Mouse (Mus musculus) neural tube, embryonic 14.5 days (tissue): Measurements from ENCODE around the gene Bmp4. TPM values are rescaled to one million over a fixed set of nuclear protein-coding genes. Genes with fewer than 3 reads are reported as not detected.

ENCODE experiments used
- ATAC-seq: fragments of 200-750 bp; cut with Nextera tagmentation; 2 replicates; pipeline ENCODE4 v1.8.0; 2017; ENCODE audit warnings: low read depth, mild to moderate bottlenecking, moderate TSS enrichment, moderate library complexity
- H3K27ac ChIP-seq: fragments of 300-500 bp; sonication (generic); 2 replicates; pipeline ENCODE4 v1.5.1; 2014; ENCODE audit warnings: low read depth, mild to moderate bottlenecking, control low read depth, low read length, moderate library complexity, mixed read lengths
- H3K27me3 ChIP-seq: fragments of 300-500 bp; sonication (generic); 2 replicates; pipeline ENCODE4 v1.6.1; 2014; ENCODE audit warnings: low read length; ENCODE audit not compliant: control insufficient read depth, insufficient read depth
- H3K36me3 ChIP-seq: fragments of 300-500 bp; sonication (generic); 2 replicates; pipeline ENCODE4 v1.6.1; 2014; ENCODE audit warnings: low read length, mixed read lengths; ENCODE audit not compliant: control insufficient read depth, insufficient read depth
- H3K4me1 ChIP-seq: fragments of 300-500 bp; sonication (generic); 2 replicates; pipeline ENCODE4 v1.6.1; 2014; ENCODE audit warnings: low read length; ENCODE audit not compliant: control insufficient read depth, insufficient read depth
- H3K4me2 ChIP-seq: fragments of 300-500 bp; sonication (generic); 2 replicates; pipeline ENCODE4 v1.6.1; 2014; ENCODE audit warnings: mild to moderate bottlenecking, low read depth, low read length, control low read depth
- H3K4me3 ChIP-seq: fragments of 300-500 bp; sonication (generic); 2 replicates; pipeline ENCODE4 v1.5.1; 2014; ENCODE audit warnings: low read depth, low read length, control low read depth, mixed read lengths
- H3K9ac ChIP-seq: fragments of 300-500 bp; sonication (generic); replicated peaks from 2 replicates; pipeline ENCODE4 v1.6.1; 2014; ENCODE audit warnings: low read depth, mild to moderate bottlenecking, control low read depth, low read length, mixed read lengths
- H3K9me3 ChIP-seq: fragments of 300-500 bp; sonication (generic); 2 replicates; pipeline ENCODE4 v1.6.1; 2016; ENCODE audit warnings: low read length; ENCODE audit not compliant: control insufficient read depth
- WGBS: fragments of 180-500 bp; shearing (Covaris S2); extraction: QIAGEN DNeasy Blood & Tissue Kit; methylation state at CpG from one replicate; pipeline ENCODE4 v1.1.7; 2014; 5-methylcytosine and 5-hydroxymethylcytosine counted together
- polyA plus RNA-seq: library from polyadenylated mRNA; unstranded; fragments of >200 nt; fragmentation: Nextera tagmentation; extraction: Ambion mirVana; gene quantifications from 2 replicates; pipeline ENCODE4 v1.2.1, GENCODE M21; 2014

Bmp4 gene
- polyA plus RNA-seq, result 2.2 and 4.3 TPM in 2 replicates

DNA sequence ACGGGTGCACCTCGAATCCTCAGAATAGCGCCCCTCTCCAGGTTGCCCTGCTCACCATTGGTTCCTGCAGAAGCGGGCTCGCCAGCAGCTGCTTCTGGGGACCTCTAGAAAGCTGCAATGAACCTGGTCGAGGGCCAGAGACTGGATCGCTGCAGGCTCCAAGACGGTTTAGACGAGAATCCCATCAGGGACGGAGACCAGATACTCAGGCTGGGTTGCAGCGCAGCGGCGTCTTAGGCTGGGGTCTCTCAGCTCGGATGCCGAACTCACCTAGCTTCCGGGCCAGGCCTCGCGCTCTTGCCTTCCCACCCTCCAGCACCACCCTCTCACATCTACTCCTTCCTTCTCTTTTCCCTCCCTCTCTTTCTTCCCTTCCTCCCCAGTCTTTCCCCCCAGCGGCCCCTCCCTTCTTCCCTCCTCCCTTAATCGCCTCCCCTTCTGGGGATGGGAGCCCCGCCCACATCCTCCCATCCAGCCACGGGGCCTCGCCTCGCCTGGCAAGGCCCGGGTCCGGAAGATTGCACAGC is at the start of gene Bmp4:
Gene Bmp4 (minus strand): TSS at position 421 of the 527 bp plus-strand sequence.
- no peaks in the 10 kb centered on the region for H3K36me3 ChIP-seq
- H3K27ac ChIP-seq, result no peak within 1 kb of the TSS
- no peak for ATAC-seq
- peaks cover 30% of the 10 kb centered on the region for H3K27me3 ChIP-seq
- H3K4me1 ChIP-seq, result peaks cover 18% of the 10 kb centered on the region; the same call in 1 of the 2 replicates
- under 1% methylated on average over 26 of the region's 26 CpGs for WGBS
- peak within 1 kb of the TSS; percentile 14 for H3K4me3 ChIP-seq
- H3K9ac ChIP-seq, result no peak within 1 kb of the TSS
- peak within 1 kb of the TSS; percentile 28 for H3K4me2 ChIP-seq
- no peaks in the 10 kb centered on the region for H3K9me3 ChIP-seq

DNA sequence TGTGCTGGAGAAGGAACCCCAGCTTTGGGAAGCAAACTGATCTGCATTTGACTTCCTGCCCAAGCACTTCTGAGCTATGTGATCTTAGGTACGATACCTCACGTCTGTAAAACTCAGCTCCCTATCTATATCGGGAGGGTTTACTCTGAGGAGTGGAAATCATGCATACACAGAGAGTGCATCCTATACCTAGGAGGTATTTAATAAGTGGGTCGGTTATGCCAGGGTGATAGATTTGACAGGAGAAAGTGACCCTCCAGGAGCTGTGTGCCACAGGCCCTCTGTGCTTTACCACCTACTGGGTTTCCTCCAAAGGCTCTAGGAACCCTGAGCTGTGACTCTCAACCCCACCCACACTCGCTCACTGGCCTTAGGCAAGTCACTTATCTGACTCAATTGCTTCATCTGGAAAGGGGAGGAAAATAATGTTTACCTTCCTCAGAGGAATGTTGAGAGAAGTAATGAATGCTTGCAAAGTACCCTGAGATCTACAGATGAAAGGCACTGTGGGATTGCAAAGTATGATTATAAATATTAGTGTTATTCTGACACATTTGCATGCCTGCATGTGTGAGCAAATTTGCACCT is 49.1 kb upstream of the Bmp4 start:
- no peak overlapping the region for H3K4me3 ChIP-seq
- H3K36me3 ChIP-seq, result no peaks in the 10 kb centered on the region
- H3K9me3 ChIP-seq, result no peaks in the 10 kb centered on the region
- no peaks in the 10 kb centered on the region for H3K27me3 ChIP-seq
- no peak overlapping the region for H3K27ac ChIP-seq
- 90% methylated on average over 5 of the region's 5 CpGs for WGBS
- no peaks in the 10 kb centered on the region for H3K4me1 ChIP-seq
- ATAC-seq, result no peak
- no peak overlapping the region for H3K4me2 ChIP-seq
- no peak overlapping the region for H3K9ac ChIP-seq

DNA sequence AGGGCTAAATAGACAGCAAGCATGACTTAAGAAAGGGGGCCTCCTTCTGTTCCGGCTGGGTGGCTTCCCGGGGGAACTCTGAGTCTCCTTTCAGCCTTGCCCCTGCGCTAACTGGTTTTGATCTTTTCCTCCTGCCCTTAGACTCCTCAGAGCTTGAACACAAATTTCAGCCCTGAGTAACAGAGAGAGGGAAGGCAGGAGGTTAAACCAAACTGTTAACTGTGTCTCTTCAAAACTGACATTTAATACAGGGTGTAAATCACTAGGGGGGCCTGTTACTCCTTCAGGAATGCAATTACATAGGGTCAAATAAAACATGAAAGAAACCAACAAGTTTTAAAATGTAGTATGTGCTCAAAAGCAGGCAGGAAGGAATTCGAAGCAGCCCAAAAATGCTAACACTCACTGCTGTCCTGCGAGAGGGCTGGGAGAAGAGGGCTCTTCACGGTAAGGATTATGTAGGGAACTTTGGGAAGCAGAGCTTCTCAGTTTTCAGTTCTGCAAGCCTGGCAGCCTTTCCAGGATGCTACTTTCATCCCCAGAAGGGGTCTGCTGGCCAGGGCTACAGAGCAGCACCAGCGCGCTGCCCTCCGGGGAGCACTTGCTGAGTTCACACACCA is 46.1 kb upstream of the Bmp4 start:
- H3K4me2 ChIP-seq, result no peak overlapping the region
- H3K27ac ChIP-seq, result no peak overlapping the region
- no peaks in the 10 kb centered on the region for H3K9me3 ChIP-seq
- H3K4me1 ChIP-seq, result no peaks in the 10 kb centered on the region
- H3K27me3 ChIP-seq, result no peaks in the 10 kb centered on the region
- H3K4me3 ChIP-seq, result no peak overlapping the region
- H3K9ac ChIP-seq, result no peak overlapping the region
- 13% methylated on average over 9 of the region's 9 CpGs for WGBS
- ATAC-seq, result no peak
- H3K36me3 ChIP-seq, result no peaks in the 10 kb centered on the region

DNA sequence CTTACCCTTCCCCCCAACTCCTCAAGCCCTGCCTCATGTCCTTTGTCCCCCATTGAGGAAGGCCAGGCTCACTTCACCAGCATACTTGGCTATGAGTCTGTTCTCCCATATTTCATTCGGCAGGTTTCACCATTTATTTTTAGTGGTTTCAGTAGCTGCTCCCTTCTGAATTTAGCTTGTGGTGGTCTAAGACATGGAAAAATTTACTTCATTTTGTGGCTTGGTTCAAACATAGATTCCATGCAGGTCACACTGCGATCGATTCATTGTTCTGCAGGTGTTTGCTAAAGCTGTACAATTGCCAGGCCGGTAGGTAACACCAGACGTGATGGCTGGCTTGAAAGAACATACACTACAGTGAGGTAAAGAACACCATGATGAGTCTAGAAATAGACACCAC is 39.8 kb upstream of the Bmp4 start:
- no peak overlapping the region for H3K27ac ChIP-seq
- no peak for ATAC-seq
- H3K4me3 ChIP-seq, result no peak overlapping the region
- no peak overlapping the region for H3K4me2 ChIP-seq
- 96% methylated on average over 5 of the region's 5 CpGs for WGBS
- no peaks in the 10 kb centered on the region for H3K9me3 ChIP-seq
- H3K4me1 ChIP-seq, result no peaks in the 10 kb centered on the region
- H3K27me3 ChIP-seq, result no peaks in the 10 kb centered on the region
- no peak overlapping the region for H3K9ac ChIP-seq
- no peaks in the 10 kb centered on the region for H3K36me3 ChIP-seq

DNA sequence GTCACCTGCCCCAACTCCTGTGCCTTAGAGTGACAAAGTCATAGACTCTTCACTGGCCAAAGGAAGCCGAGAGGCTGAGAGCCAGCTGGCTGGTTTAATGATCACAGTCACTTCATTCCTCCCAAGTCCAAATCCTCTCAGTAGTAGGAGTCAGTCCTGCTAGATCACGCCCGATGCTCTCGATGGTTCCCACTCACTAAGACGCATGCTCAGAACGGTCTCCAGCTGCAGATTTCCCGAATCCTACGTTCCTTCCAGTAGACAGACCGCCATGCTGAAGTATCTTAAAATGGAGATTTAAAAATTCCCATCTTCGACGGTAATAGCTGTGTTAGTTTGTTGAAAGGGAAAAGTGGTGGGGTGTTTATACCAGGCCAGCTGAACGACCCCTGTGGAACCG is 36.8 kb upstream of the Bmp4 start:
- Histone ChIP-seq H3K27me3 (no peaks in the 10 kb centered on the region), H3K4me2 (no peak overlapping the region), H3K27ac (no peak overlapping the region), H3K36me3 (no peaks in the 10 kb centered on the region), H3K9ac (no peak overlapping the region), H3K4me1 (no peaks in the 10 kb centered on the region), H3K9me3 (no peaks in the 10 kb centered on the region), H3K4me3 (no peak overlapping the region)
- 95% methylated on average over 13 of the region's 13 CpGs for WGBS
- no peak for ATAC-seq

GRCm38 (mm10) chr14:46421823-46422222 is 31.4 kb upstream of the Bmp4 start:
- no peak overlapping the region for H3K4me2 ChIP-seq
- 85% methylated on average over 3 of the region's 3 CpGs for WGBS
- H3K36me3 ChIP-seq, result no peaks in the 10 kb centered on the region
- ATAC-seq, result no peak
- H3K9me3 ChIP-seq, result no peaks in the 10 kb centered on the region
- no peak overlapping the region for H3K4me3 ChIP-seq
- H3K27me3 ChIP-seq, result no peaks in the 10 kb centered on the region
- H3K9ac ChIP-seq, result no peak overlapping the region
- H3K27ac ChIP-seq, result no peak overlapping the region
- H3K4me1 ChIP-seq, result no peaks in the 10 kb centered on the region

DNA sequence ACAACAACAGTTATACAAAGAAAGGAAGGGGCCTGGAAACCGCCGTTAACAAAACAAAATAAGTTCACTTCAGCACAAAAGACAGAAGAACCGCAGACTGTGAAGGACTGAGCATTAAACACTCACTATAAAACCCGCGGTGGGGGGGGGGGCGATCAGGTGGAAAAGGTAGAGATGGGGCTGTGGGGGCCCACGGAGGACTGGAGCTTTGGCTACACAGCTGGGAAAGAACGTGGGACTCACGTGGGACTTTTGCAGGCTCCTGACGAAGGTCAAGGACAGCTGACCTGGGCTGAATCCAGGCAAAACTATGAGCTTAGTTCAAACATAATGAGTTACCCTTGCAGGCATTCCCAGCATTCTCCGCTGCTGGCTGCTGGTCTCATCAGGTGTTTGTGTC is 28.8 kb upstream of the Bmp4 start:
- H3K9me3 ChIP-seq, result no peaks in the 10 kb centered on the region
- H3K4me3 ChIP-seq, result no peak overlapping the region
- H3K36me3 ChIP-seq, result no peaks in the 10 kb centered on the region
- WGBS, result 57% methylated on average over 11 of the region's 11 CpGs
- H3K9ac ChIP-seq, result no peak overlapping the region
- H3K4me2 ChIP-seq, result no peak overlapping the region
- ATAC-seq, result no peak
- H3K27me3 ChIP-seq, result no peaks in the 10 kb centered on the region
- no peaks in the 10 kb centered on the region for H3K4me1 ChIP-seq
- no peak overlapping the region for H3K27ac ChIP-seq

DNA sequence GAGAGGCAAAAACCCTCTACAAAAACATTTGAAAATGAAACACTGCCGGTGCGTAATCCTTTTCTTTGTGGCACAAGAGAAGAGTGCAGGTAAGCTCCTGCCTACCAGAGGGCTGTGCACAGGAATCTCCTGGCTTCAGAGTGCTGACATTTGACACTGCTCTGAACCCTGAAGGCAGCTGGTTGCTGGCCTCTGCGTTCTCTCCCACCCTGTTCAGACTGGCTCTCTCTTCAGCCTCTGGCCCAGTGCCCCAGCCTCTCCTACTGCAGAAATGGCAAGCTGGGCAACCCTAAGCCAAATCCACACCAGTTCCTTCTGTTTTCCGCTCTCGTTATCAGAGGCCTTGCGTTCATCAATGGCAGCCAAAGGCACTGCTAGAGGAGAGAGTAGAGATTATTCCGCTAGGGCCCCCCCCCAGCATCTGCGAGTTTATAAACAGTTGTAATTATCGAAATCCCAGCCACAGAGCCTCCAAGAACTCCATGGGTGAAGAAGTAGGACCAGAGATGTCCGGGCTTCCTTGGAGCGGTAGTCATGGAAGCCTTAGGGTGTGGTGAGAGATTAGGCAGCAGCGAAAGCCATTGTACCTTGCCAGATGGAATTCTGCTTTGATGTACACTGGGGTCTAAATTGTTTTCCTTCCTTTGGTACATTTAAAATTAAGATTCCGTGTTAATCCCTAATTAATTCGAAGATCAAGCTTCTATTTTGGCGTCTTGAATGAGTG is 28.1 kb upstream of the Bmp4 start:
- WGBS, result 72% methylated on average over 15 of the region's 15 CpGs
- H3K9me3 ChIP-seq, result no peaks in the 10 kb centered on the region
- no peaks in the 10 kb centered on the region for H3K36me3 ChIP-seq
- ATAC-seq, result no peak
- H3K27me3 ChIP-seq, result no peaks in the 10 kb centered on the region
- no peak overlapping the region for H3K4me2 ChIP-seq
- H3K9ac ChIP-seq, result no peak overlapping the region
- no peak overlapping the region for H3K27ac ChIP-seq
- H3K4me3 ChIP-seq, result no peak overlapping the region
- H3K4me1 ChIP-seq, result no peaks in the 10 kb centered on the region

DNA sequence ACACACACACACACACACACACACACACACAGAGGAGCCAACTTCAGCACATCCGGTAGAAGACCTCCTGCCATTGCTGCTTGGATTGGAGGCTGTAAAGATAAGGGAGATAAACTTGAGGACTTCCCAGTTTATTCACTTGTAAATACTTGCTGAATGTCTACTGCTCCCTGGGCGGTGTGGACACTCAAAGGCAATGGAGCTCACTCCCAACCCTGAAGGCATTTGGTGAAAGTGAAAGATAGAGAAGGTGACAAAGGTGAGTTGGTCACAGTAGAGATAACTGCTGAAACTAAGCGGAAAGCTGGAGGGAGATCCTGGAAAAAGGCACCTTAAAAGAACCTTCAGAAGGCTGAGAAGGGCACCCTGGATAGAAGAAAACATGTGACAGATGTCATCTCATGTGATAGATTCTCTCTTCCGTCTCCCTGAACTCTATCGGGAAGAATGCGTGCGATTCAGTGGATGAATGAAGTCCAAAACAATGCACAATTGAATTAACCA is 22.1 kb upstream of the Bmp4 start:
- no peak for ATAC-seq
- no peaks in the 10 kb centered on the region for H3K27me3 ChIP-seq
- H3K4me3 ChIP-seq, result no peak overlapping the region
- no peaks in the 10 kb centered on the region for H3K36me3 ChIP-seq
- no peaks in the 10 kb centered on the region for H3K4me1 ChIP-seq
- H3K4me2 ChIP-seq, result no peak overlapping the region
- no peaks in the 10 kb centered on the region for H3K9me3 ChIP-seq
- WGBS, result 72% methylated on average over 7 of the region's 7 CpGs
- H3K27ac ChIP-seq, result no peak overlapping the region
- no peak overlapping the region for H3K9ac ChIP-seq
